Mouse (Mus musculus) cerebral cortex, adult 2 months (tissue): ENCODE data around the gene Gm10053.

Experiments
- WGBS: fragments of 180-500 bp; shearing (Covaris S2); methylation state at CpG from one replicate; pipeline ENCODE4 v1.1.7; 2018; 5-methylcytosine and 5-hydroxymethylcytosine counted together

The Gm10053 gene

GRCm38 (mm10) chr19:24899578-24900544 lies 24.4 kb downstream of the Gm10053 start:
- WGBS, result 1% methylated on average over 82 of the region's 84 CpGs

GRCm38 (mm10) chr19:24900581-24901220 lies 25.2 kb downstream of the Gm10053 start, which contains the start of gene Foxd4:
Gene Foxd4 (minus strand): TSS chr19:24901197.
- 2% methylated on average over 27 of the region's 27 CpGs for WGBS

DNA sequence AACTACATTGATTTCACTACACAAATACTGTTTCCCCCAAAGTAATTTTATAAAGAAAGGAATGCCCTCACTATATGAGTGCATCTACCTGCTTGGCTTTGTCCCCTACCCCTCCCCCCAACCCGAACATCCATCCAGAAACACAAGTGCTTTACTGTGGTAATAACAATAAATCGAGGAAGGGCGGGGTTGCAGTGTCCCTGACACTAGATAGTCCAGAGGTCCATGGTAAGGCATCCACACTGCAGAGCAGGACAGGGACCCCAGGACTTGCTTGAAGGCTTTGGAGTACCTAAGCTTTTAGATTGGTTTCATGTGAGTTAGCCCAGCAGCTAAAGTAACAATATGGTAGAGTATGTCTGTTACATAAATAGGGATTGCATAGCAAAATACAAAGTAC lies 26.2 kb downstream of the Gm10053 start:
- 6% methylated on average over 3 of the region's 3 CpGs for WGBS

DNA sequence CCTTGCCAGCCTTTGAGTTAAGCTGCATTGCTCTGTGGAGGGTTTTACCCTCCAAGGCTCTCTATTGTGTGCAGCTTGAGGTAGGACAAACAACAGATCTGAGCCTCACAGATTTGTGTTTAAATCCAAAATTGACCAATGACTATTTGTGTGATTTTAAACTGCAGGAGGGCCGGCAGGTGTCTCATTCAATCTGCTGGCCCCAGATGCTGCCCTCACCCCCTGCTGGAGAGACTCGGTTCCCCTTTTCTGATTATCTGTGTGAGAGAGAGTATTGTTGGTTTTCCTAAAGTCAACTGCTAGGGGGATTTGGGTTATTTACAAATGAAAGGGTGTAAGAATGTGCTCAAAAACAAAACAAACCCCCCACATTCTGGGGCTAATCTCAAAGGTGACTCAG lies 26.8 kb downstream of the Gm10053 start:
- WGBS, result 25% methylated on average over 2 of the region's 2 CpGs

DNA sequence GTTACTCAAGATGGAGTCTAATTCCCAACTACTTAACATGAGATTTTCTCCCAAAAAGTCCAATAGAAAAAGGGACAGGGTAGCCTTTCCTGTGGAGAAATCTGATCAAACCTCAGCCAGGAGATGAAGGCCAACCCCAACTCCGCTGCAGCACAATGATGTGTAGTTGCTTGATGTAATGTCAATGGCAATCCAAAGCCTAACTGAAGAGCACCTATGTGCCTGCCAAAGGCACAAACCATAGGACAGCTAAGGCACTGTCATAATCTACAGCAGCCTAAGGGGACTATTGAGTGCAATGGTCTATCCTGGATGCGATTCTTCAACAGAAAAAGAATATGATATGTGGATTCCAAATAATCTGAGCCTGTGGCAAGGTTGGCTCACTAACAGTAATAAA lies 27.3 kb downstream of the Gm10053 start:
- 74% methylated on average over 2 of the region's 2 CpGs for WGBS

GRCm38 (mm10) chr19:24907655-24908054 lies 32.2 kb downstream of the Gm10053 start:
- WGBS, result 92% methylated on average over 6 of the region's 6 CpGs

DNA sequence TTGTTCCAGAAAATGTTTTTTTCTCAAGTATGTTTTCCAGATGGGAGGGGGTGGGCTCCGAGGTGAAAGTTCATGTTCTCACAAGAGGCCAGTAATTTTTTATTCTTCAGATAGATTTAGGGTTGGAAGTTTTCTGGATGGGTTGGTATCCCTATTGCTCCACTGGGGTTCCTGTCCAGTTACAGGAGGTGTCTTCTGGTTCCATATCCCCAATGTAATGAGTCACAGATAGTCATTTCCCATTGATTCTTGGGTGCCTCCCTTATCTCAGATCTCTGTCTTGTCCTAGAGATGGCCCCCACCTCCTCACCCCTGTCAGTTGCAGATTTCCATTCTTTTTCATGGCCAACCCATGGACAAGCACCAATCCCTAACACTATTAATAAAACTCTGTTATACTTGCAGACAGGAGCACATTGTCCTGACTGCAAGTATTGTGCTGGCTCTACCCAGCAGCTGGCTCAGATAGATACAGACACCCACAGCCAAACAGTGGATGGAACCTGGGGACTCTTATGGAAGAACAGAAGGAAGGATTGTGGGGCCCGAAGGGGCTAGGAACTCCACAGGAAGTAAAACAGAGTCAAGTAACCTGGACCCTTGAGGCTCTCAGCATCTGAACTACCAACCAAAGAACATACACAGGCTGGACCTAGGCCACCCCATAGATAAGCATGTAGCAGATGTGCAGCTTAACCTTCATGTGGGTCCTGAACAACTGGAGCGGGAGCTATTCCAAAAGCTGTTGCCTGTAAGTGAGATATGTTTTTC lies 33.1 kb downstream of the Gm10053 start:
- WGBS, result 89% methylated on average over 3 of the region's 3 CpGs

DNA sequence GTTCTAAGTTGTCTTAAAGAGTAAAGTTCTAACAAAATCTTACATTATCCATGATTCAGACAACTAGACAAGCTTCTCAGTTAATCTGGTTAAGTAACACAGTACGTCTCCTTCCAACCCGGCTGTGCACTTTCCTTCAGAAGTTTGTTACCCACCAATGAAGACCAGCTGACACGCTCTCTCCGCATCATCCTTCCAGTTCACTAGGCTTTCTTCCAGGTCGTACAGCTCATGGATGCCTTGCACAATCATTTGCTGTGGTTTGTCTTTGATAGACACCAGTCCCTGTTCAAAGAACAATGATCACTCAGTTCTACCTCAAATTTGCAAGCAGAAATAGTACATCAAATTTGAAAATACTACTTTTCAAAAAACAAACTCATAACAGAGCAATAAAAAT lies 45.4 kb downstream of the Gm10053 start:
- 86% methylated on average over 5 of the region's 5 CpGs for WGBS
